Mouse (Mus musculus) ovary, postnatal 10 days (tissue): ENCODE measurements around the gene Mtg1.
"Not testable (repeated sequence)": the region's sequence is repeated elsewhere in the genome, so short reads cannot be mapped to it uniquely, and the experiment has no call there.

ENCODE experiments used
- DNase-seq: peaks from one replicate; pipeline ENCODE4 v3.0.0; 2022; ENCODE audit warnings: low spot score

The Mtg1 gene

GRCm38 (mm10) chr7:140127911-140128310, 9.5 kb upstream of the Mtg1 start:
- DNase-seq: no peak

DNA sequence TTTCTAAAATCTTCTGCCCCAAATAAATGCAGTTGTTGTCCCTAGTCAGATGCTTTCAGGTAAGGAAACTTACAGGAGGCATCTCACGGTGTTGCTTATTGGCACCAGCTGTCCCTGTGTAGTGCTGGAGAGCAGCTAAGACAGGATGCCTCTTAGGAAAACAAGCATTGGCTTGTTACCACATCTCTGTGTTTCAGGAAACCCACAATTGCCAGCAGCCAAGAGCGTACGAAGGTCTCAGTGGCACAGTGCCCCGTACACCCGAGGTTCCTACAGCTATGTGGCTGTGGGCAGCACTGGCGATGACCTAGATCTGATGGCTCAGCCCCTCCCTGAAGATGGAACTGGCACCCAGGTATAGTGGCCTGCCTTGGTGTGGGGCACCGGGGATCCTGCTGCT, 5.2 kb upstream of the Mtg1 start:
- DNase-seq: not testable (repeated sequence)

GRCm38 (mm10) chr7:140134033-140134432, 3.3 kb upstream of the Mtg1 start:
- not testable (repeated sequence) for DNase-seq

- DNase-seq: no peak
These were observed 2.1 kb upstream of the Mtg1 start for GRCm38 (mm10) chr7:140135106-140135770.

GRCm38 (mm10) chr7:140138021-140138310, 602 bp downstream of the Mtg1 start:
- DNase-seq: no peak

DNA sequence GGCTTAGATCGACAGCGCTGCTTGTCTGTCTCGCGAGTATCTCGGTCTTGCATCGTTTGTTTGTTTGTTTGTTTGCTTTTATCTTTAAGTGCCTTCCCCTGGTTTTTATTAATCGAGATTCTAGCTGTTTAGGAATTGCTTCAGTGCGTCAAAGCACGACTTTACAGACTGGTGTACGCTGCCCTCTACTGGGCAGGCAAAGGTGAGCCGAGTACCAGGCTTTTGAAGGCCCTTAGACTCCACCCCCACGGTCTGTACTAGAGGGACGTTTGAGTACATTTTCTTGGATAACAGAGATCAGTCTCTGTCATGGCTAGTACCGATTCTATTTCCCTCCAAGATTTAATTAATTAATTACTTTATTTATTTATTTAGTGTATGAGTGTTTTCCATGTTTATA, 4.0 kb downstream of the Mtg1 start:
- no peak for DNase-seq

- DNase-seq: no peak
These were observed 7.2 kb downstream of the Mtg1 start for GRCm38 (mm10) chr7:140144550-140144949.

GRCm38 (mm10) chr7:140153383-140153782, 16.0 kb downstream of the Mtg1 start:
- DNase-seq: no peak

- no peak for DNase-seq
These were observed 16.5 kb downstream of the Mtg1 start for GRCm38 (mm10) chr7:140153829-140154217.

DNA sequence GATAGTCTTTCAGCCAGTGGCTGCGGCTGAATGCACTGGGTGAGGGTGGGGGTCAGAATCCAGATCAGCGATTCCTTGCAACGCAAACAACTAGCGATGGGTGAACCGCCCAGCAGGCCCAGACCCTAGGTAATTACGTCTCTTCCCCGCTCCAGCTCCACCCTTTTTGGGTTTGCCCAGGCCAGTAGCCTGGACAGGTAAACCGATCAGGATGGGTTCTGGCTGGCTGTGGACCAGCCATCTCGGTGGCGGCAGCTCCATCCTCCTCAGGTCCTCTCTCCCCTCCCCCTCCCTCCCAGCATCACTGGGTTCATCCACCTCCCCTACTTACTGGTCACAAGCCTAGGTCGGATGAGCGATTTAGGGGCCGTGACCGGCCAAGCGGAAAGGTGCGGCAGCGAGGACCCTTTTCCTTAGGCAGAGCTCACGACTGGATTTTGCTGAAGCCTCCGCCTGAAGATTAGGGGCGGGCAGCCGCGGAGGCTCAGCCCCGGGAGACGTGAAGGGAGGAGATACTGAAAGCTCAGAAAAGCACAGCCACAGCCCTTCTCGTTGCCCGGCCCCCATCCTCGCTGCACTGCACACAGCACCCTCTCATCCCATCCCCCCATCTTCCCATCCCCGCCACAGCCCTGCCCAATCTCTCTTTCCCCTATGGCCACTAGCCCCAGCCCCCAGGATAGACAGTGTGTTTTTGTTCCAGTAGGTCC, 17.0 kb downstream of the Mtg1 start, which contains the start of gene Sprn:
Gene Sprn (minus strand): TSS at position 660 of the 710 bp plus-strand sequence.
- no peak for DNase-seq

DNA sequence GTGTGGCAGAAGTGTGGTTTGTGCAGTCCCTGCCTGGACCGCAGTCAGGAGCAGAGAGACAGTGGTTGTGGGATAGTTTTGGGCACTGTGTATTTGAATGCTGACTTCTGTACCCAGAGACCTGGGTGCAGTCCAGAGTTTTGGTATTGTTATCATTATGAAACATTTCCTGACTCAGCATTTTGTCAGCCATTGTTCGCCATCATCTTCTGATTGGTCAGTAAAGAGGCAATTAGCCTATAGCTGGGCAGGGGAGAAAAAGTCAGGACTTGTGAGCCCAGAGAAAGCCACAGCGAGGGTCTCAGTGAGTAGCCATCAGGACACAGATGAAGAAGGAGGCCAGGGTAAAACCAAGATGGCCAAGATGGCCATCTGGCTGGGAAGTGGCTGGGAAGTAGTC, 23.0 kb downstream of the Mtg1 start:
- no peak for DNase-seq

GRCm38 (mm10) chr7:140164664-140165063, 27.3 kb downstream of the Mtg1 start, which contains the start of gene Olfr522:
Olfr522 (minus strand) TSS chr7:140164764.
- no peak for DNase-seq

GRCm38 (mm10) chr7:140167950-140168349, 30.6 kb downstream of the Mtg1 start:
- no peak for DNase-seq

- DNase-seq: no peak
These were observed 32.0 kb downstream of the Mtg1 start for GRCm38 (mm10) chr7:140169386-140169785.

- DNase-seq: no peak
These were observed 33.5 kb downstream of the Mtg1 start for GRCm38 (mm10) chr7:140170863-140171262.

DNA sequence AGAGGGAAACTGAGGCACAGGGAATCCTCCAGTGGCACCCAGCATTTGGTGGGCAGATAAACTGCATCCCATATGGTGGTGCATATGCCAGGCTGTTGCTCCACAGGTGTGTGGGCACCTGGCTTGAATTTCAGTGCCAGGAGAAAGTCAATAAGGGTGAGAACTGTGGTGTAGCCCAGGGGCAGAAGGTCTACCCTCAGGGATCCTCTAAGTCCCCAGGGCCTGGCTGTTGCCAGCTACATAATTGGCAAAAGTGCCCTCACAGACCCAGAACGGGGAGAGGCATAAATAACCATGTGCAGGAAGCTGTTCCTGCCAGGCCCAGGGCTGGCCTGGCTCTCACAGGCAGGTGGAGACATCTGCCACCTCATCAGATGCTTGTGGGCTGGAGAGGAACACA, 35.6 kb downstream of the Mtg1 start, which contains the start of gene Olfr523:
Gene Olfr523 (plus strand): TSS at position 282 of the 400 bp plus-strand sequence.
- no peak for DNase-seq

- DNase-seq: no peak
These were observed 41.8 kb downstream of the Mtg1 start for GRCm38 (mm10) chr7:140179176-140179575.

- no peak for DNase-seq
These were observed 43.3 kb downstream of the Mtg1 start for GRCm38 (mm10) chr7:140180692-140181091.

- no peak for DNase-seq
These were observed 46.8 kb downstream of the Mtg1 start for GRCm38 (mm10) chr7:140184206-140184605.

DNA sequence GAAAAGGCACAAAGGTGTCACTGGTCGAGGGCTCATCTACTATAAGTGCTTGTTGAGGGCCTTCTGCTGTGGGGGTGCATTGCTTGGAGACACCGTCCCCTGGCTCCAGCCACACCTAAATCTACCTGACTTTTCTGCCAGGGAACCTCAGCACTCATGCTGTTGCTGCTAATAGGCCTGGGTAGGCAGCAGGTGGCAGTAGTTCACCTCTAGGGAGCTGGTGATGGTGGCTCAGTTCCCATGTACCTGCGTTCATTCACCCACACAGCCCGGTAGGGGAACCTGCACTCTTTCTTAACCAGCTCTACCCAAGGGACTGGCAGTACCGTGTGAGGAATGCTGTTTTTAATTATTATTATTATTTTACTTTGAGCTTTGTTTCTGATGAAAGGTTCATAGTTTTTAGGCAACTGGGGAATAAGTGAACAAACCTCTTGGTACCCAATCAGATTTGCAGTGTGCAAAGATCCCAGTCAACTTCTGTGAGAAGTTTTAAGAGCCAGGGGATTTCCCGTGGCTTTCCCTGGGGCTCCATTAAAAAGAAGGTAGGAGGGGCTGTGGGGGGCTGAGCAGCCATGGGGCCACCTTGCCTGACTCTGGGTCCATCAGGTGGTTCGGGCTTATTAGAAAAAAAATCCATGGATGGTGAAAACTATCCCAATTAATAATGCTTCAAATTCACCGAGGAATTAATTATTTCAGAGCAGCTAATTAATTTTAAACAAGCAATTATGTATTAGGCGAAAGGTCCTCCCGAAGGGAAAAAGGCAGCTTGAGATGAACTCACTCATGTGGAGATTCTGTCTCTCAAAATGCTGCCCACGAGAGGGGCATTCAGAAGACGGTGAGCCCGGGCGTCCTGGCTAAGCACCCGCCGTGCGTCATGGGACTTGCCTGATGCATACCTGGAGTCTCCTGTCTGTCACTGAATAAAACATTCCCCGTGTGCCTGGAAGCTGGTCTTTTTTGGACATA, 49.6 kb downstream of the Mtg1 start:
- no peak for DNase-seq

DNA sequence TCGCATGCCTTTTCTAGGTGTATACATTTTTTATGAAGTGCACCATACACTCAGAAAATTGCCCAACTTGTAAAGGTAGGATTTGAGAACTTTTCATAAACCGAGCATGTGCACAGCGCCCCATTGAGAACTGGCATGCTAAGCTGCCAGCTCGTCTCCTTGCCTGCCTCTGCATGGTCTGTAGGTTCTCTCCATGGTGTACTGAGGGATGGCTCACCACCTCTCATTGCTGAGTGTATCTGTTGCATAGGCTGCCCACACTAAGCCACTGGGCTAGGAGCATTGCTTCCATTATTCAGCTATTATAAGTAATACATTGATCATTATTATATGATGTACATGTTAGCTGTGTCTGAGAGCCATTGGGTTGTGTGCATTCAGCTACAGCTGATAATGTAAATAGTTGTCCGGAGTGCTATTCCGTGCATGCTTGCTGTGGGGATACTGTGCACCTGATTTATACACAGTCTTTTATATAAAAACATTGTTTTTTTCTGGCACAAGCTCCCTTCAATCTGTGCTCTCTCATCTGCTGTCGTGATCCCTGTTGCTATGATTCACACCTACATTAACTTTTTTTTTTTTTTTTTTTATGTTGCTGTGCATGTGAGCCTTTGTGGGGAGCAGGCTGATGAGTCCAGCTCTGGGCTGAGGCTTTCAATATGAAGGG, 50.5 kb downstream of the Mtg1 start:
- DNase-seq: no peak
